Mouse (Mus musculus): ENCODE data around the gene Pon1.

DNA sequence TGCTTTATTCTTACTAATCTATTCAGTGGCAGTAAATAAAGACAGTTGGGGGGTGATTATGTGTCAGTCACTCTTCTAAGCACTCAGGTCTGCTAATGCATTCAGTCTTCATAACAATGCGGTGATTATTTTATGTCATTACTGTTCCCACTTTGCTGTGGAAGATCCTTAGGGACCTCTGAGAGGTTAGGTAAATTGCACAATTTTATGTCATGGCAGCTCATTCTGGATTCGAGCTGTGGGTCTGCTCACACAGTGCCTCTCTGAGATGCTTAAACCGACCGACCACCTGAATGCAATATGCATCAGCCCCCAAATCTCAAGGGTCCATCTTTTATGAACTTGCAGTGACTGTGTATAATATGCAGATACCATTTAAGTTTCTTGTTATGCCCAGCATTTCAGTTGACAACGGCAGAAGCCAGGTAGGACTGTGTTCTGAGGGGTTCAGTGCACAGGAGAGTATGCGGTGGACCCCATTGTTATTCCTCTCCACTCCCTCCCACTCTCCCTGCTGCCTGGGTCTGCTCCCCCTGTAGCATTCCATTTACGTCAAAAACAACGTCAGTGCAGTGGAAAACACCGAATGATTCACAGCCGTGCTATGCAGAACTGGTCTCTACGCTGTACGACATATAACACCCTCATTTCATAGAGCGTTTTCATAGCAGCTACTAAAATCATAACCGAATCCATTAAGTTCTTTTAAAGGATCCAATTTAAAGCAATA lies 64.2 kb downstream of the Pon1 start:
- TF ChIP-seq POLR2A (IDR thresholded peaks at IDR 0.05; ENCODE audit: insufficient read depth, low read length) (no peak), CTCF (IDR thresholded peaks at IDR 0.05; ENCODE audit: low read depth, low read length) (no peak)
